Mouse (Mus musculus): ENCODE results near the gene Gm34653.

DNA sequence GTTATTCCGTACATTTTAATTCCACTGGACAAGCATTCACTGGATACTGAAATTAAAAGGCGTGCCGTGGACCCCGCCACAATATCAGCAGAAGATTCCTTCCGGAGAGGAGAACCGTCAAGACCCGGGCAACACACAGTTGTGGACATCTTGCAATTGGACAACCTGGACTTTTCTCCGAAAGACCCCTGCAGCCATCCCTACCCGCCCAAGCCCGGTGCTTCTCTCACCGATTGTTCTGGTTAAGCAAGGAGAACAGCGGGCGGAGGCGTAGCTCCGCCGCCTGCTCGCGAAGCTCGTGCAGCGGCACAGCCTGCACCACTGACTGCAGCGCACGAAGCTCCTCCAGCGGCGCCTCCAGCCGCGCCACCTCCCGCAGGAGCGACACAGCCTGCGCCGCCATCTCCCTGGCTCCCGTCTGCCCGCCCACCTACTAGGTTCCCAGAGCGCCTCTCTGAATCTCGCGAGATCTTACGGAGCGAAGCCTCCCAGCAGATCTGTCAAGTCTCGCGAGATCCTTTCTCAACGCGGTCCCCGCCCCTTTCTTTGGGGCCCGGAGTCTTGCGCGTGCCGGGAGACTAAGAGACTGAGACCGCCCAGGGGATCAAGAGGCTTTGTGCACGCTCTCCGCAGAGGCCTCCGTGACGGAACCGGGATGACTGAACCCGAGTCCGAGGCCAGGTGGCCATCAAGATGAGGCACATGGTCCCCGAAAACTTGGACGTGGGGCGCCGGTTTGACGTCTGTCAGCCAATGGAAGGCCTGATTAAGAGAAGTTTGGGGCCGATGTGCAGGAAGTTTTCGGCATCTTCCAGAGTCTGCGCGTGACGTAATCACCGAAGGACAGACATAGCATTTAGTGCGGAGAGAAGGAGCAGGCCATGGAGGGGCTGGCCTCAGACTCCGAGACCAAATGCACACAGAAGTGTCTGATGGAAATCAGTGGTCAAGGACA lies 38.0 kb downstream of the Gm34653 start:
- peak; percentile 78 for TF ChIP-seq POLR2A (IDR thresholded peaks at IDR 0.05; ENCODE audit: borderline replicate concordance, low read depth, low read length)
- no peak for TF ChIP-seq CTCF (IDR thresholded peaks at IDR 0.05; ENCODE audit: low read depth, low read length)

All from bone marrow macrophage, adult 2 months (primary cell).